Mouse (Mus musculus): ENCODE measurements around the gene Dip2c. TPM values are rescaled to one million over a fixed set of nuclear protein-coding genes. Genes with fewer than 3 reads are reported as not detected.

Dip2c gene
- polyA plus RNA-seq, 1 experiment from 2014 or later: 4.6 TPM

DNA sequence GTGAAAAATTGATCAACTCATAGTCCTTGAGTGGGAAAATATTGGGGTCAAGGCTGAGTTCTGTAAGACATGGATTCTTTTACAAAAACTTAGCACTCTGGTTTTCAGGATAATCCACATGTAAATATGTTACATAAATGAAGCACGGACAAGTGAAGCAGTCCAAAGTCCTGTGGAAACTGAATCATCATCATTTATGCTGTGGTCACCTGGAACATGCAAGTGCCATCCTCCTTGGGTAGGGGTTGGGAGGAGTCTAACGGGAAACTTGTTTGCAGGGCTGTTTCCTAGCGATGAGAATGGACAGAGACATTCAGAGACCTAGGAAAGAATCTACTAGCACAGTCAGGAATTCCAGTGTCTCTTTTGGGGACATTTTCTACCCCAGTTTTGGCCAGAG is 213.4 kb downstream of the Dip2c start:
- H3K27ac ChIP-seq (ENCODE audit: low read length): no peak overlapping the region
- H3K9ac ChIP-seq (ENCODE audit: low read length): no peak overlapping the region
- no peaks in the 10 kb centered on the region for H3K36me3 ChIP-seq (ENCODE audit: control insufficient read depth, insufficient read depth, low read length)
- WGBS: 69% methylated on average over 3 of the region's 3 CpGs
- no peaks in the 10 kb centered on the region for H3K9me3 ChIP-seq (ENCODE audit: control insufficient read depth, low read length)
- H3K4me2 ChIP-seq (ENCODE audit: low read depth, low read length): no peak overlapping the region
- no peaks in the 10 kb centered on the region for H3K4me1 ChIP-seq (replicated peaks; ENCODE audit: control insufficient read depth, insufficient read depth, low read length)
- no peak overlapping the region for H3K4me3 ChIP-seq (ENCODE audit: low read length)
- H3K27me3 ChIP-seq (ENCODE audit: control insufficient read depth, insufficient read depth, low read depth, low read length): no peaks in the 10 kb centered on the region
- no peak for ATAC-seq (ENCODE audit: low read depth)

DNA sequence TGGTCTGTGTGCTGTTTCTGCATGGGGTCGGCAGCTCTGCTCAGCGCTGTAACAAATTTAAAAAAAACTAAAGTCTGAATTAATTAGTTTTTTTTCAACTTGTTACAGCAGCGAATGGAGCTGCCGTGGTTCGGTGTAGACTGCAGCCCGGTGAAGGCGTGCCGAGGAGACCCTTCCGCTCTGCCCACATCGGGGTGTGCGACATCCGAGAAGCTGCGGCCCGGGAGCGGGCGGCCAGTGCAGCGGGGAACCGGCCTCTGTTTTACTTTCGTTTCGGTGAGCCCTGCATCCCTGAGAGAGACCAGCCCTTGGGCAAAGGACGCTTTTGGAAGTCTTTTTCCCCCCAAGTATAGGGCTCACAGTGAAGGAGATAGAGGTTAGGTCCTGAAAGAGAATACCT is 218.4 kb downstream of the Dip2c start:
- Histone ChIP-seq H3K9me3 (ENCODE audit: control insufficient read depth, low read length) (no peaks in the 10 kb centered on the region), H3K4me1 (replicated peaks; ENCODE audit: control insufficient read depth, insufficient read depth, low read length) (no peaks in the 10 kb centered on the region), H3K9ac (ENCODE audit: low read length) (peak overlapping the region; percentile 17; the same call in 1 of the 2 replicates), H3K27me3 (ENCODE audit: control insufficient read depth, insufficient read depth, low read depth, low read length) (no peaks in the 10 kb centered on the region), H3K4me2 (ENCODE audit: low read depth, low read length) (peak overlapping the region; percentile 52), H3K27ac (ENCODE audit: low read length) (no peak overlapping the region), H3K36me3 (ENCODE audit: control insufficient read depth, insufficient read depth, low read length) (no peaks in the 10 kb centered on the region), H3K4me3 (ENCODE audit: low read length) (peak overlapping the region; percentile 42)
- WGBS: 54% methylated on average over 21 of the region's 21 CpGs
- ATAC-seq (ENCODE audit: low read depth): 0 out of 2 replicates have a peak, but pooled peaks have one; percentile 62

DNA sequence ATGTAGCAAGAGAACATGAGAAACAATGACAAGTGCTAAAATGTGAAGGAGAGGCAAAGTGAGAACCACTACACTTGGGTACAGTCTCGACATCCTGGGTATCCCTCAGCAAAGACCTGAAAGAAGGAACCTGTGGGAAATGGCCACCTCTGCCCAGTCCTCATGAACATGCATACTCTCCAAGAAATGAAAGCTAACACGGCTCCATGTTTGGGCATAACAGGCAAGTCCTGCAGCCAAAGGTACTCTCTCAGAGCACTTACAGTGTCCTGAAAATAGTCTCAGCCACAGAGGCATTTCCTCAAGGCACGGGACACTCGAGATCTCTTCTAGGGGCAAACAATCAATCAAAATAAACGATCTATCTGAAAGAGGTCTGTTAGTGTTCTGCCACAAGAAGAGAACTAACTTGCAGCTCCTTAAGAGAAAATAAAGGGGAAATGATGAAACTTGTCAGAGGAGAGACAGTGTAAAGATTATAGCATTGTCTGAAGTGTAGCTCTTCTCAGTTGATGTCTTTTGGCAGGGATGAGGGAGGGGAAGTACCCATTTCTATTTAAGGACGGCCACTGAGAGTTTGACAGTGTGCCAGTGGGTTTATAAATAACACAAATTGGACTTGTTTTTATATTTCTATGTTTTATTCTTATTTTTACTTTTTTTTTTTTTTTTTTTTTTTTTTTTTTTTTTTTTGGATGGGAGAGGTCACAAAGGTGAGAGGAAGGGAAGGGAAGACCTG is 228.0 kb downstream of the Dip2c start:
- Histone ChIP-seq H3K4me2 (ENCODE audit: low read depth, low read length) (no peak overlapping the region), H3K27ac (ENCODE audit: low read length) (no peak overlapping the region), H3K36me3 (ENCODE audit: control insufficient read depth, insufficient read depth, low read length) (no peaks in the 10 kb centered on the region), H3K4me3 (ENCODE audit: low read length) (no peak overlapping the region), H3K4me1 (replicated peaks; ENCODE audit: control insufficient read depth, insufficient read depth, low read length) (no peaks in the 10 kb centered on the region), H3K9ac (ENCODE audit: low read length) (no peak overlapping the region), H3K27me3 (ENCODE audit: control insufficient read depth, insufficient read depth, low read depth, low read length) (no peaks in the 10 kb centered on the region), H3K9me3 (ENCODE audit: control insufficient read depth, low read length) (no peaks in the 10 kb centered on the region)
- 35% methylated on average over 6 of the region's 6 CpGs for WGBS
- no peak; the same call in 1 of the 2 replicates for ATAC-seq (ENCODE audit: low read depth)

DNA sequence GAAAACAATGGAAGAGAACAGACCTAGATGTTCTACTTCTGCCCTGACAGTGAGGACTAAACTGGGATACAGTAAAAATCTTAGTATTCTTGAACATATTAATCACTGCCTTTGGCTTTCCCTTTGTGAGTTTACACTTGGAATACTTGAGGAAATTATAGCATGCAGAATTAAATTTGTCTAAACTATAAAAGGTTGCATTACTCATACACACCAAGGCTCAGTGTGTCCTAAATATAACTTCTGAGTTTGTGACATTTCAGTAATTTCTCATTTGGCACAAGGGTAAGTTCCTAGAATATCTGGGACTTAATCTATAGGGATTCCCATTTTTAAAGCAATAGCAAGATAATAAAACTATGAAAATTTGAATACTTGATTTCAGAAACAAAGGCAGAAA is 262.2 kb downstream of the Dip2c start:
- no peaks in the 10 kb centered on the region for H3K27me3 ChIP-seq (ENCODE audit: control insufficient read depth, insufficient read depth, low read depth, low read length)
- no peak overlapping the region for H3K4me3 ChIP-seq (ENCODE audit: low read length)
- ATAC-seq (ENCODE audit: low read depth): no peak
- H3K4me2 ChIP-seq (ENCODE audit: low read depth, low read length): no peak overlapping the region
- H3K9ac ChIP-seq (ENCODE audit: low read length): no peak overlapping the region
- H3K27ac ChIP-seq (ENCODE audit: low read length): no peak overlapping the region
- H3K36me3 ChIP-seq (ENCODE audit: control insufficient read depth, insufficient read depth, low read length): no peaks in the 10 kb centered on the region
- no peaks in the 10 kb centered on the region for H3K9me3 ChIP-seq (ENCODE audit: control insufficient read depth, low read length)
- H3K4me1 ChIP-seq (replicated peaks; ENCODE audit: control insufficient read depth, insufficient read depth, low read length): no peaks in the 10 kb centered on the region

DNA sequence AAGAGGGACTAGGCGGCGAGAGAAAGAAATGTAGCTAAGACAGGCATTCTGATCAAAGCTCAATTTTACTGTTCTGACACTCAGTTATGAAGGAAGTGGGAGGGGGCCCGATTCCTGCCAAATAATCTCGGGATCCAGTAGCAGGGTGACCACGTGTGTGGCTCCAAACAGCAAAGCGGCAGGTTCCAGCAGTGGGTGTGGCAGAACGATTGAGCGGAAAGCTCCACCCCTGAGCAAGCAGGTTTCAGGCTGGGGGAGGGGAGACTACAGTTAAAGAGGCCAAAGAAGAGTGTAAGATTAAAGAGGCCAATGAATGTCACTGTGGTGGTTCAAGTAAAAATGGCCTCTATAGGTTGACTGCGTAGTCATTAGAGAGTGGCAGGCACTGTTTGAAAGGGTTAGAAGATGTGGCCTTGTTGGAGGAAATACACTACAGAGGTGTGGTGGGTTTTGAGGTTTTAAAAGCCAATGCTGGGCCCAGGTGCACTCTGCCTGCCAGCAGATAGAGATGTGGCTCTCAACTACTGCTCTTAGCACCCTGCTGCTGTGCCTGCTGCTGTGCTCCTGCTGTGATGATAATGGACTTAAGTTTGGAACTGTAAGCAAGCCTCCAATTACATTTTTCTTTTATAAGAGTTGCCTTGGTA is 271.5 kb downstream of the Dip2c start:
- Histone ChIP-seq H3K27ac (ENCODE audit: low read length) (no peak overlapping the region), H3K4me1 (replicated peaks; ENCODE audit: control insufficient read depth, insufficient read depth, low read length) (no peaks in the 10 kb centered on the region), H3K9ac (ENCODE audit: low read length) (no peak overlapping the region), H3K9me3 (ENCODE audit: control insufficient read depth, low read length) (no peaks in the 10 kb centered on the region), H3K36me3 (ENCODE audit: control insufficient read depth, insufficient read depth, low read length) (no peaks in the 10 kb centered on the region), H3K27me3 (ENCODE audit: control insufficient read depth, insufficient read depth, low read depth, low read length) (no peaks in the 10 kb centered on the region), H3K4me2 (ENCODE audit: low read depth, low read length) (no peak overlapping the region), H3K4me3 (ENCODE audit: low read length) (no peak overlapping the region)
- WGBS: 10% methylated on average over 9 of the region's 9 CpGs
- peak; percentile 31; the same call in 1 of the 2 replicates for ATAC-seq (ENCODE audit: low read depth)

DNA sequence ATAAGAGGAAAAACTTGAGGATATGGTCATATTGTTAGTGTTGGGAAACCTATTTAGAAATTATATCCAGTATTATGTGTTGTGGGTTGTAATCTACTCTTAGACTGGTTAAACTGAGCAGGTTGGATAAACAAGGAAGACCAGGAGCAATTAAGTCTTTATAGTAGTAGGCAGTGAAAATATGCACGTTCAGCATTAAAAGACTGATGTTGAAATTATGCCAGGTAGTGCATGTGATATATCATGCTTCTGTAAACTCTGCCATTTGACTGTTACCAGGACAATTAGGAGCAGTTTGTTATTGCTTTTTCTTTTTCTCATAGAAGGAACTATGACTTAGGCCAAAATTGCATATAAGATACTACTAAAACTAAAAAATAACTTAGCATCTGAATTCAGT is 285.8 kb downstream of the Dip2c start:
- Histone ChIP-seq H3K9me3 (ENCODE audit: control insufficient read depth, low read length) (no peaks in the 10 kb centered on the region), H3K9ac (ENCODE audit: low read length) (no peak overlapping the region), H3K27ac (ENCODE audit: low read length) (no peak overlapping the region), H3K4me3 (ENCODE audit: low read length) (no peak overlapping the region), H3K4me1 (replicated peaks; ENCODE audit: control insufficient read depth, insufficient read depth, low read length) (no peaks in the 10 kb centered on the region), H3K36me3 (ENCODE audit: control insufficient read depth, insufficient read depth, low read length) (no peaks in the 10 kb centered on the region; the same call in none of the 2 replicates), H3K4me2 (ENCODE audit: low read depth, low read length) (no peak overlapping the region), H3K27me3 (ENCODE audit: control insufficient read depth, insufficient read depth, low read depth, low read length) (no peaks in the 10 kb centered on the region)
- no peak for ATAC-seq (ENCODE audit: low read depth)
- 76% methylated on average over 1 of the region's 1 CpGs for WGBS

DNA sequence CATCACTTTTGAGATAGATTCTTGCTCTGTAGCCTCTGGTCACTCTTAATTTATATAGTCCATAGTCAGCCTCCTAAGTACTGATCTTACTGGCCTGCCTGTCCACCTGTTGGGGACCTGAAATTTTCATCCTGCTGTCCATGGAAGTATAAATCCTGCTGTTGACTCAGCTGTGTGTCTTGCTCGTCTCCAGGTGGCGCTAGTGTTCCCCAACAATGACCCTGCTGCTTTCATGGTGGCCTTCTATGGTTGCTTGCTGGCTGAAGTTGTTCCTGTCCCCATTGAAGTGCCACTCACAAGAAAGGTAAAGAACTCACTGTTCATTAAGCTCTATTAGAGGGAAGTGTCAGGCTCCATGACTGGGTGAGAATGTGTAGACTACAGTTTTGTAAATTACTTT is 286.6 kb downstream of the Dip2c start:
- Histone ChIP-seq H3K9me3 (ENCODE audit: control insufficient read depth, low read length) (no peaks in the 10 kb centered on the region), H3K27ac (ENCODE audit: low read length) (no peak overlapping the region), H3K27me3 (ENCODE audit: control insufficient read depth, insufficient read depth, low read depth, low read length) (no peaks in the 10 kb centered on the region), H3K9ac (ENCODE audit: low read length) (no peak overlapping the region), H3K4me3 (ENCODE audit: low read length) (no peak overlapping the region), H3K4me2 (ENCODE audit: low read depth, low read length) (no peak overlapping the region), H3K36me3 (ENCODE audit: control insufficient read depth, insufficient read depth, low read length) (no peaks in the 10 kb centered on the region; the same call in none of the 2 replicates), H3K4me1 (replicated peaks; ENCODE audit: control insufficient read depth, insufficient read depth, low read length) (no peaks in the 10 kb centered on the region)
- ATAC-seq (ENCODE audit: low read depth): no peak
- WGBS: 6% methylated on average over 2 of the region's 2 CpGs

DNA sequence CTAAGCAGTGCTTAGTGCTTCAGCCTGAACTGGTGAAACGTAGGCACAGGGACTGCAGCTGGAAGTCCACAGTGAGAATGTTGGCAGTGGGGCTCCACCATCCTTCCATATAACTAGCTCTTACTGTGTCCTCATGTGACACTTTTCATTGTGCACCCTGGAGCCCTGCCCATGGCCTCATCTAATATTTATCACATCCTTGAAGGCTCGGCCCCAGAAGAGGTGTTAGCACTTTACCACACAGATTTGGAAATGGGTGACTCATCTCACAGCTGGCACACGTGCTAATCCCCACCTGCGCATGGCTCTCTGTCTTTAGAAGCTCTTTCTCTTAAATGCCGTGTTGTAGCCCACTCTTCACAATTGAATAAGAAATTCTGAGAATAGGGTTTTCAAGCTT is 292.5 kb downstream of the Dip2c start:
- Histone ChIP-seq H3K4me2 (ENCODE audit: low read depth, low read length) (no peak overlapping the region), H3K9me3 (ENCODE audit: control insufficient read depth, low read length) (no peaks in the 10 kb centered on the region), H3K4me1 (replicated peaks; ENCODE audit: control insufficient read depth, insufficient read depth, low read length) (no peaks in the 10 kb centered on the region), H3K4me3 (ENCODE audit: low read length) (no peak overlapping the region), H3K27me3 (ENCODE audit: control insufficient read depth, insufficient read depth, low read depth, low read length) (no peaks in the 10 kb centered on the region), H3K9ac (ENCODE audit: low read length) (no peak overlapping the region), H3K36me3 (ENCODE audit: control insufficient read depth, insufficient read depth, low read length) (peaks cover 2% of the 10 kb centered on the region; the same call in 1 of the 2 replicates), H3K27ac (ENCODE audit: low read length) (no peak overlapping the region)
- no peak for ATAC-seq (ENCODE audit: low read depth)
- WGBS: 76% methylated on average over 5 of the region's 5 CpGs

DNA sequence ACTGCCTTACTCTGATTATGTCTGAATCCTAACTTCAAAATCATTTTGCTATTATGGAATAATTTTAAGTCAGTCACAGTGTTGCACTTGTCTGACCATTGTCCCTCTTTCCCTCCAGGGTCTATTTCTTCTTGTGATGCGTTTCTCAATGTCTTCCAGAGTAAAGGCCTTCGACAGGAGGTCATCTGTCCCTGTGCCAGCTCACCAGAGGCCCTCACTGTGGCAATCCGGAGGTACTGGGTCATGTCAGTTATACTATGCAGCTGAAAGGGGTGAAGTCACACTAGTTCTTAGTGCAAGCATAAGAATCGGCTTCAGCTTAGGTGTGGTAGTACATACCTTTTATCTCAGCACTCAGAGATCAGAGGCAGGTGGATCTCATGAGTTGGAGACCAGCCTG is 300.4 kb downstream of the Dip2c start:
- 82% methylated on average over 4 of the region's 4 CpGs for WGBS
- no peaks in the 10 kb centered on the region for H3K27me3 ChIP-seq (ENCODE audit: control insufficient read depth, insufficient read depth, low read depth, low read length)
- H3K36me3 ChIP-seq (ENCODE audit: control insufficient read depth, insufficient read depth, low read length): 0 out of 2 replicates have a peak, but pooled peaks cover 3% of the 10 kb centered on the region
- no peak overlapping the region for H3K4me3 ChIP-seq (ENCODE audit: low read length)
- ATAC-seq (ENCODE audit: low read depth): no peak
- no peaks in the 10 kb centered on the region for H3K9me3 ChIP-seq (ENCODE audit: control insufficient read depth, low read length)
- no peak overlapping the region for H3K27ac ChIP-seq (ENCODE audit: low read length)
- no peak overlapping the region for H3K9ac ChIP-seq (ENCODE audit: low read length)
- H3K4me2 ChIP-seq (ENCODE audit: low read depth, low read length): no peak overlapping the region
- H3K4me1 ChIP-seq (replicated peaks; ENCODE audit: control insufficient read depth, insufficient read depth, low read length): no peaks in the 10 kb centered on the region

All from lung, embryonic 16.5 days (tissue).